Mouse (Mus musculus): Measurements from ENCODE around the gene Gm5868.

- TF ChIP-seq POLR2A (IDR thresholded peaks at IDR 0.05; ENCODE audit: borderline replicate concordance, insufficient read depth, low read length) (no peak), CTCF (IDR thresholded peaks at IDR 0.05; ENCODE audit: borderline replicate concordance, insufficient read depth, low read depth, low read length) (no peak)
Measured at GRCm38 (mm10) chr5:72556245-72556644, 31.1 kb downstream of the Gm5868 start.

Data from cerebellum, adult 2 months (tissue).